Mouse (Mus musculus): ENCODE results near the gene Abcg4.

Gene Abcg4

DNA sequence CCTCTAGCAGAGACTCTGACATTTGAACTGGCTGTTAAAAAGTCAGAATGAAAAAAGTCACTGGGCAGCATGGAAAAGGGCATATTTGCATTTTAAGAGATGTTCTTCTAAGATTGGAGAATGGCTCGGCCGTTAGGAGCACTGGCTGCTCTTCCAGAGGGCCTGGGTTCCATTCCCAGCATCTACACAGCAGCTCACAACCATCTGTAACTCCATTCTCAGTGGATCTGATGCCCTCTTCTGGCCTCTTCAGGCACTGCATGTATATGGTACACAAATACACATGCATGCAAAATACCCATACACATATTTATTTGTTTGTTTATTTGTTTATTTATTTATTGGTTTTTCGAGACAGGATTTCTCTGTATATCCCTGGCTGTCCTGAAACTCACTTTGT lies 19.3 kb downstream of the Abcg4 start:
- DNase-seq: peak; percentile 39 to 74

DNA sequence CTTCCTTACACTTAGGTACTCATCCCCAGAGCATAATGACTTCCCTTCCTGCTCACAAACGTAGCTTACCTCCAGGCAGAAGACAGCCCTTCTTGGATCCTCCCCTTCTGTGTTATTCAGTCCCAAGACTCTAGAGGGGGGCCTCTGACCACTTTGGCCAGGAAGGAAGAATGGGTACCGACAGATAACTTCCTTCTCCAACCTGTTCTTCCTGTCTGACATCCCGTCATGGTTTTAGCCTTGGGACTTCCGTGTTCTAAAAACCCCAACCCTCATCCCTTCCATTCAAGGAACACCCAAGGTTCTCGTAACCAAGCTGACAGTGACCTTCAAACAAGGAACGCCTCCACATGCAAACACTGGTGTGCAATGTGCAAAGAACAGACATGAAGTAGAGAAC lies 20.0 kb downstream of the Abcg4 start, which contains the start of gene Nlrx1:
Gene Nlrx1 (minus strand): TSS at position 168 of the 400 bp plus-strand sequence.
- peak in 1 of 2 experiments; percentile 14 for DNase-seq

DNA sequence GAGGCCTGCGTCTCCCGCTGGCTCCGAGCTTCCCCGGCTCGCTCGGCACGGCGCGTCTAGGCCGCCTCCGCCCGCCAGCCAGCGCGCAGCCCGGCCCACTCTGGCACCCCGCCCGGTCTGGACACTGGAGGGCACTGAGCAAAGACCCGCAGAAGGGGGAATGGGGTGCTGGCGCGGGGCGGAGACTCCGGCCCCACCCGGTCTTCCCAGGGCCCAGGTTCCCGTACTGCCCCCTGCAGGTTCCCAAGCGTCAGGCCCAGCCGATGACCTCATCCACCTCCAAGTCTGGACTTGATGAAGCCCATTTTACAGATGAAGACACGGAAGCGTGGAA lies 20.4 kb downstream of the Abcg4 start:
- peak; percentile 95 to 99 for DNase-seq

DNA sequence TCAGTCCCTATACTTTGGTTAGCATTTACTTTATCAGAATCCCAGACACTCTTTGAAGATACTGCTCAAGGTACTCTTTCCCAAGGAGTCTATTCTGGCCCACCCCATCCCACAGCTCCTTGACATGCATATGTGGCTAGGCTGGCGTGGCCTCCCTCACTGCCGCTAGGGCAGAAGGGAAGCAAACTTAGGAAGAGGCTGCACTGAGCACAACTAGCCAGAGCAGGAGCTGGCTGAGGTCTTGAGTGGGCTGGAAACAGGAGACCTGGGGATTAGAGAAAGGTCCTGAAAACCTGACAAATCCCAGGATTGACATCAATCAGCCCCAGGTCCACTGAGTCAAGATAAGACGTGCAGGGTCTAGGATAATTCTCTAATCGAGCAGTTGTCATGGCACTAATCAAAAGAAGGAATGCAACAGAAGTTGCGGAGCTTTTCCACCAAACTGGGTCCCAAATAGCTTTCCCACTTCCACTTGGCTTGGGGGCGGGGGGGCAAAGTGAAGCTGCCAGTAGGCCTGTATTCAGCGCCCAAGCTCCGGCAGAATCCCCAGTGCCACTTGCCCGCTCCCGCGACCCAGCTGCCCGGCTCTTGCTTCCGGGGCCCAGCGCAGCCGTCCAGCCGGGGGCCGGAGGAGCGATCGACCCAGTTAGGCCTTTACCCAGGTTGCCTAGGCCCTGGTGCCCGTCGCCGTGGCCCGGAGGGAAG lies 20.9 kb downstream of the Abcg4 start:
- DNase-seq: peak; percentile 43 to 55

DNA sequence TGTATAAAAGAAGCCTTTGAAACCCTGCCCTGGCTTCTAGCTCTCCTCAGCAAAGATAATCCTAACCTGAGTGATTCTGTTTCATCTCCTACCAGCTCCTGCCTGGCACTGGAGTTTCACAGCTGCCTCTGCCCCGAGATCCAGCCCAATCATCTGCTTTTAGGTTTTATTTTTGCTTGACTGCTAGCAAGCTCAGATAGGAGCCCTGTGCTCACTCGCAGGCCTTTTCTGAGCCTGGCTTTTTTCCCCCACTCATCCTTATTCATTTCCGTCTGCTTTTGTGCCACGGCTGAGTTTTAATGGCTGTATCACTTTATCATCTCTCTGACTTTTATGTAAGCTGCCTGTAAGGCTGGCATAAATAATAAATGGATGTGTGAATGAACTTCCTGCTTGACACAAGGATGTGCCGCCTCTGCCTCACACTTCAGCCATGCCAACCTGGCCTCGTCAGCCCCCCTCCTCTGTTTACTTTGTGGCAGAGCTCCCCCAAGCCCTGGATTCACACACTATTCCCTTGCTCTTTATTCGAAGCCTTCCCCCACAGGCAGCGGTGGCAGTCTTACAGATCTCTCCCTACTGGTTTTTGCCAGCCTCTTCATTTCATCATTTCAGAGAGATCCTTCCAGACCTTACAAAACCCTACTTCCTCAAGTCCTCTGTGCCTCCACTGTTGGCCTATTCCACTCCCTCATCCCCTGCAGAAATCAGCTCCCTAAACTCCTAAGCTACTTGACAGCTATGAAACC lies 21.8 kb downstream of the Abcg4 start:
- DNase-seq: no peak

DNA sequence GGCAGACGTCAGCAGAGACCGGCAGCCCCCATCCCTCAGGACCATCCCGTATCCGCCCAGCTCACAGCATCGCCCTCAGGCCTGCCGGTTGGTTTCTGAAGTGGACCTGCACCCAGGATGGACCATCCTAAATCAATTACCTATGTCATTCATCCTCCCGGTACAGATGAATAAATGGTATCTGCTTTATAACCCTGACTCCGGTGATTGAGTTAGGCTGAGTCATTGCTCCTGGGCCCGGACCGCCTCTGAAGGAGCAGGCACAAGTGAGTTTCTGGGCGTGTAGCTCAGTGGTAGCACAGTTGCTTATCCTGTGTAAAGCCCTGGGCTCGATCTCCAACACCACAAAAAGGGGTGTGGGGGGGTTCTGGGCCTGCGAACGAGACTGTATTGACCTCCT lies 27.0 kb downstream of the Abcg4 start:
- DNase-seq: no peak

DNA sequence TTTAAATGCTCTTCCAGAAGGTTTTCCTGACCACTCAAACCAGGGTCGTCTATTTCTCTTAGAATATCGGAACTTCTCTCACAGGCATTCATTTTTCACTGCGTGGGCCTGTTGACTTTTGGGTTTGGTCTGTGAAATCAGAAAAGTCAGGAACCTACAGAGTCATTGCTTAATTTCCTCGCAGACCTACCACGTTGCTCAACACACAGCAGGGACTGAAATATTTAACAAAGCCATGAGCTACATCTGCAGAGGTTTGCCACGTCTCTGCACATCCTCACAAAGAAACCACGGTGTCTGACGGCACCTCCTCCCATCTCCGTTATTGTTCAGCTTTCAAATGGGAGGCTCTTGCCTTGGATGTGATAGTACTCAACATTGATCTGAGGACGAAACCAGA lies 29.4 kb downstream of the Abcg4 start:
- DNase-seq: no peak

DNA sequence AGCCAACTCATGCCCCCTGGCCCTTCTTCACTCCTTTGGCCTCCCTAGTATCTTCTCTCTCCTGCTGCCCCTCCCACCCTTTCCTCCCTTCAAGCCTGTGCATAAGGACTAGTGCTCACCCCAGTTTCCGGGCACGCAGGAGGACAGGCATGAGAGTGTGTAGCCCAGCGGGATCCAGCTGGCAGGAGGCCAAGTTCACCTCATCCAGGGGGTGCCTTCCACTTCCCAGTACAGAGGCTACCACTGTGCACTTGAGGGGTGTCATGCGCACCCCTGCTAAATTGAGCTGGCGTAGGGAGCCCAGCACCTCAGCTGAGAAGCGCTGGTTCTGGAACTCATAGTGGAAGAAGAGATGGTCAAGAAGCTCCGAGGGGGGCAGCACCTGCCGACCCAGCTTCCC lies 32.2 kb downstream of the Abcg4 start:
- DNase-seq: peak in 1 of 2 experiments; percentile 25

DNA sequence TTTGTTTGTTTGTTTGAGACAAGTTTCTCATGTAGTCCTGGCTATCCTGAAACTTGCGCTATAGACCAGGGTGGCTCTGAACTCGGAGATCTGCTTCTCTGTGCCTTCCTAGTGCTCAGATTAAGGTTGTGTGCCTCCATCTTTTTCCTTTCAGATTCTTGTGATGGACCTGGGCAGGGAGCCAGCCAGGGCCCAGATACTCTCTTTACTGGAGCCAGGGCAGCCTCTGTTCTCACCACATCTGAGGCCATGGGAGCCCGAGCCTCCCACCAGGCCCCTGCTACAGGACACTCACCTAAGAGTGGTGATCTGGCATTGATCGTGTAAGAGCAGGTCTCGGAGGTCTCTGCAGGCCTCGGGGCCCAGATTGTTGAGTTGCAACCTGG lies 33.3 kb downstream of the Abcg4 start:
- DNase-seq: no peak

DNA sequence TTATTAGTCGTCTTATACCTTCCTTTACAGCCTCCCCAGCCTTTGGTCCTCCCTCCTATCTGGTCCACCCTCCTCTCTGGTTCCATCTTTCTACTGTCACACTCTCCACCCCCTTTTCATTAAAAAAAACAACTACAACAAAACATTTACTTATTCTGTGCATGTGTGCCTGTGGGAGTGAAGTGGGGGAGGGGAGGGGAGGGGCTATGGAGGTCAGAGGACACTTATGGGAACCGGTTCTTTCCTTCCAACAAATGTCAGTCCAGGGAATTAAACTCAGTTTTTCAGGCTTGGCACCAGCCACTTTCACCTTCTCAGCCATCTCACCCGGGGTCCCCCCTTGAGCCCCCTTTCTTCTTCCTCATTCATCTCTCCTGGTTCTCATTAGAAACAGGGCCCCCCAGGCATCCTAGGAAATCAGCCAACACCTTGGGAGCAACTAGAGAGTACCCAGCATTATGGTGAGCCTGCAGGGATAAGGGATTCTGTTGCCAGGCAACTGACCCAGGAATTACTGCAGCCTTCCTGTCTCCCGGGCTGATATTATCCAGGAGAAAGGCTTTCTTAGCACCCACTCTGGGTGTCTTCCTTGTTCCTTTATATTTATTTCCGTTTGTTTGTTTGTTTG lies 33.8 kb downstream of the Abcg4 start:
- no peak for DNase-seq

DNA sequence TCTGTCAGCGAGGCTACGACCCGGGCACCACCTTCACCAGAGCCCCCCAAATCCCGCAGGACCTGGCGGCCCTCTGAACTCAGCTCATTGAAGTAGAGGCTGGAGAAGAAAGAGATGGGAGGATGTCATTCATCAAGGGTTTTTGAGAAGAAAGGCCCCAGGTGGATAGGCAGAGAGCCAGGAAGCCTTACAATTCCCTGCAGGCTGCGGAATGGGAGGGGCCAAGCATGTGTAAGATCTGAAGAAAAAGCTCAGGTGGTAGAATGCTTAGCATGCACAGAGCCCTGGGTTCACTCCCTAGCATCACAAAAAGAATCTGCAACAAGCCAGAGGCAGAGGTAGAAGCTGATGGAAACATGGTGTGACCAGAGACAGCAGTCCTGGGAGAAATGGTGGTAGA lies 35.0 kb downstream of the Abcg4 start:
- no peak for DNase-seq

DNA sequence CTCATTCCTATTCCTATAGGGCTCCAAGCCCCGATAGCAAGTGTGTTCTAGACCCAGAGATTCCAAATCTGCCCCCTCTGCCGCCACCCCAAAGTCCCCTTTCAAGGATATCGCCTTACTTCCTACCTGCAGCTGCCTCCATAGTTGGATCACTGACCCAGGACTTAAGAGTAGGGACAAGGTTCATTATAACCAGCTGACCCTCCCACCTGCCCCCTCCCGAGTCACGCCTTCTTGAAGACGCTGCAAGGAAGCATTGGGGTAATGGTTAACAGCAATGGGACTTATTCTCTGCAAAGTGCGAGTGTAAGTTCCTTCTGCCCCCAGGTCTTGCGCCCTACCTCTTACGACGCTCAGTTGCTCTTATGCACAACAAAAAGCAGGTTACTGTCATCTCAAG lies 37.1 kb downstream of the Abcg4 start, which contains the start of gene Pdzd3:
Gene Pdzd3 (minus strand): TSS at position 158 of the 400 bp plus-strand sequence.
- peak; percentile 82 to 92 for DNase-seq

DNA sequence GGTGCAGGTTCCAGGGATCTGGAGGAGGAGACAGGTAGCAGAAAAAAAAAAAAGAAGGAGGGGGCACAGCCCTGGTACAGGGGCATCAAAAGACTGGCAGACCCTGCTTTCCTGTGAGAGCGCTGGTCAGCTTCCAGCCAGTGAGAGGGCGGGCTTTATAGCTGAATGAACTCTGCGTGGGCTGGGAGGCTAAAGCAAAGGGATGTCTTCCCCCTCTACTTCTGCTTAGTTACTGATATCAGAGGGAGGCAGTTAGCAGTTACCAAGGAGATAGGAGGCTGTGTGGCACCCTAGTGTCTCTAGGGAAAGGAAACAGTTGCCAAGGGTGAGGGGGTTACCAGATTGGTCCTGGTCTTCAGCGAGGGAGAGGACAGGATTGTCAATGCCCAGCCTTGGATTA lies 38.0 kb downstream of the Abcg4 start:
- DNase-seq: peak in 1 of 2 experiments; percentile 31

DNA sequence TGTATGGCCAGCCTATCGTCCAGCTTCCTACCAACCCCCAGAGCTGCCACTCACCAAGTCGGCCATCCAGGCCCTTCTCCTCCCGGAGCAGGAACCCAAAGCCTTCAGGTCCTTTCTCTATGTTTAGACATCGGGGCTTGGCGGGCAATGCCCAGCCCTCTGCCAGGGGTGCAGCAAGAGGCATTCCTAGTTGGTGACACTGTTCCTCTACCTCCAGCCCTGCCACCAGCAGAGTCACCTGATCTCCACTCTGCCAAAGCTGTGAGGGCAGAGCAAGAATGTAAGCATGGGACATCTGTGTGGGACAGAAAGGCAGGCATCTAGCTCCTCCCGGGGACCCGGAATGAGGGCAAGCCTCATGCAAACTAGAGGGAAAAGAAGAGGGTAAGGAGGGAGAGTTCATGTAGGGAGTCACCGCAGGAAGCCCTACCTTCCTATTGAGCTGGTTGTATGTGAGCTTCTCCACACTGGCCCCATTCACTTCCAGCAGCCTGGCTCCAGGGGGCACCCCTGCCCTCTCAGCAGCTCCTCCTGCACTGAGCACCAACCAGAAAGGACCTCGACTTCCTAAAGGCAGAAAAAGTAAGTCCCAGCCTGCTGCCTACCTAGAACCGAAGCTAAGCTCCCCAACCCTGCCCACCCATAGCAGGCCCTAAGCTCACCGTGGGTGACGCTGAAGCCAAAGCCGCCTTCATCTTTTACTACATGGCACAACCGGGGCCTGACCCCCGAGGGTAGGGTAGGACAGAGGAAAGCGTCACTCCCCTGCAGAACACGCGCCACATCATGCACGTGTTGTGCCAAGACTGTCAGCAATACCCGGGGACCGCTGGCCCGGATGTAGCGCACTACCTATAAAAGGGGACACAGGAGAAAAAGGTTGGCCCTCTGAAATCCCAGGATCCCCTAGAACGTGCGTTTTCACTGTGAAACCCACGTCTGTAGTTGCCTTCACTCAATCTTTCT lies 39.0 kb downstream of the Abcg4 start:
- DNase-seq: peak; percentile 83 to 86

DNA sequence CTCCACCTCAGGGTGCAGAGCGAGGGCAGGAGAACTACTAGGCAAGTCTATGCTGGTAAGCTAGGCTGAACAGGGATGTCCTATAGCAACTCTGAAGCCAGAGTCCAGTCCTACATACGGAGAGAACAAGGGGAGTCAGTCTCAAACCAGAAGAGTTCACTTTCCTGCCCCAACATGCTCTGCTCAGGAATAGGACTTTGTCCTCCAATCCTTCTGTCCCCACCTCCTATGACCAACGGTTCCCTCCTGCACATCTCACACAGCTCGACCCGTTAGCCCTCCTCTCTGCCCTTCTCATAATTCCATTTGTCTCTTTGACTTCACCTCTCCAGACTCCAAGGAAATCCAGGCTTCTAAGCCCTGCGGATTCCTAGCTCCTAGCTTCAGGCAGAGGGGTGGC lies 40.5 kb downstream of the Abcg4 start:
- peak; percentile 27 to 43 for DNase-seq

DNA sequence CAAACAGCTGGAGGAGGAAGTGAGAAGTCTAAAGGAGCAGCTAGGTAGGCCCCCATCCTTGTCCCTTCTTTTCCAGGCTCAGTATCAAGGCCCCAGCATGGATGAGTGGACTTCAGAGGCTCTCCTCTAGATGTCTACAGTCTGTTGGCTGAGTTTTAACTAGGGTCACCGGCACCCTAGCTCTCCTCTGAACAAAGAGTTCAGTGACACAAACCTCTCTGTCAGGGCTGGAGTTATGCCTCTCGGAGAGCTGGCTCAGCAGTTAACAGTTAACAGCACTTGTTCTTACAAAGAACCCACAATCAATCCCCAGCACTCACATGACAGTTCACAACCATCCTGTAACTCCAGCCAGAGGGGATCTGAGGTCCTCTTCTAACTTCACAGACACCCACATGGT lies 44.8 kb downstream of the Abcg4 start:
- peak; percentile 55 to 76 for DNase-seq

DNA sequence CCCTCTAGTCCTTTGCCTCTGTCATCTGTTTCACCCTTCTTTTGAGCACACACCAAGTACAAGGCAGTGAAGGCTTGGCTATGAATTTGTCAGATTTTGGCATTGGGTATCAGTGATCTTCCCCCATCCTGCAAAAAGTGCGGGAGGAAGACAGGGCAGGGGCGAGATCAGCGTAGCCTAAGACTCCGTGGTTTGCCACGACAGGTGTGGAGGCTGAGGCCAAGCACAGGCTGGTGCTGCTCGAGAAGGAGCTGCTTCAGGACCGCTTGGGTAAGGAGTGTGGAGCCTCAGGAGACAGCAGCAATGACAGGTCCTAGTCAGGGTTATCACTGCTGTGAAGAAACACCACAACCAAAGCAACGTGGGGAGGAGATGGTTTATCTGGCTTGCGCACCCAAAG lies 47.0 kb downstream of the Abcg4 start:
- no peak for DNase-seq

DNA sequence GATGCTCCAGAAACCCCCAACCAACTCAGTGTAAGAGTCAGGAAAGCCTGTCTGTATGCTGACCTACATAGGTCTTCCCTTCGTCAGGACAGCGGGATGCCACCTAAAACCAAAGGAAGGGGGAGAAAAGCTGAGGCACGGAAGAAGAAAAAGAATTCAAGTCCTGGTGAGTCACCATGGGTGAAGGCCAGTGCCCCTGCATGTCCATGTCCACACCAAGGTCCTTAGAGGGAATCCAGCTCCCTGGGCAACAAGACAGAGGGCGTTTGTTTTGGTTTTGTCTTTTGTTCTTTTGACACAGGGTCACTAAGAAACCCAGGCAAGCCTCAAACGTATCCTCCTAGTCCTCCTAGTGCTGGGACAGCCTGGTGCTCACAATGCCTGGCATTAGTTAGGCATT lies 47.5 kb downstream of the Abcg4 start:
- no peak for DNase-seq

DNA sequence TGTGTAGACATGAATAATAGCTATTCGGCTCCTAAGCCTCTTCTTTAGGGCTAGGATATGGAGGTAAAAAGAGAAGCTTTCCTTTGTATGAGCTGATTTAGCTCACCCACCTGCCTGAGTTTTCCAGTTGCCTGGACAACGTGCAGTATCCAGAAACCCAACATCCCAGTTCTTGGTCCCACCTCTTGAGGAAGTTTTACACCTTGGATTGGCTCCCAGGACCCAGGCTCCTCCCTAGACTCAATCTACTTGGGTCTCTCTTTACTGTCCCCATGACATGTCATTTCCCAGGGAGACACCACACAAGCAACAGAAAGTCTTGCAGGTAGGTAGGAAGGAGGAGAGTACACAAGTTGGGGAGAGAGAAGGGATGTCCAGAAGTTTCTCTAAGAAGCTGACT lies 48.0 kb downstream of the Abcg4 start, which contains the start of gene Ccdc153:
Gene Ccdc153 (plus strand): TSS at position 278 of the 400 bp plus-strand sequence.
- no peak for DNase-seq

DNA sequence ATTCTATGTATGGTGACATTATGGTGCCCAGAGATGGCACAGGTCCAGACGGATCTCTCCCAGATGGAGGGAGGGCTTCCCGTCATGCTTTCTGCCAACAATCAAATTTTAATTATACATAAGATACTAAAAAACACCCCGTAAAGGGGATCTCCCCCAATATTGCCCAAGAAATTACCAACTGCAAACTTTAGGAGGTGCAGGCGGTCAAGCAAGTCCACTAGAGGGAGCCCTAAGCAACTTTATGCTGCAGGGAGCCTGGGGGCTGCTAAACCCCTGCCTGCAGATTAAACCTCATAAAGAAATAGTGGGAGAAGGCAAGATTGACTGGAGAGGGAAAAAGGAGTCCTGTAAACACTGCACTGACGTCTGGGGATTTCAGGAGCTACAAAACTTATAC lies 49.0 kb downstream of the Abcg4 start:
- peak; percentile 39 to 76 for DNase-seq

DNA sequence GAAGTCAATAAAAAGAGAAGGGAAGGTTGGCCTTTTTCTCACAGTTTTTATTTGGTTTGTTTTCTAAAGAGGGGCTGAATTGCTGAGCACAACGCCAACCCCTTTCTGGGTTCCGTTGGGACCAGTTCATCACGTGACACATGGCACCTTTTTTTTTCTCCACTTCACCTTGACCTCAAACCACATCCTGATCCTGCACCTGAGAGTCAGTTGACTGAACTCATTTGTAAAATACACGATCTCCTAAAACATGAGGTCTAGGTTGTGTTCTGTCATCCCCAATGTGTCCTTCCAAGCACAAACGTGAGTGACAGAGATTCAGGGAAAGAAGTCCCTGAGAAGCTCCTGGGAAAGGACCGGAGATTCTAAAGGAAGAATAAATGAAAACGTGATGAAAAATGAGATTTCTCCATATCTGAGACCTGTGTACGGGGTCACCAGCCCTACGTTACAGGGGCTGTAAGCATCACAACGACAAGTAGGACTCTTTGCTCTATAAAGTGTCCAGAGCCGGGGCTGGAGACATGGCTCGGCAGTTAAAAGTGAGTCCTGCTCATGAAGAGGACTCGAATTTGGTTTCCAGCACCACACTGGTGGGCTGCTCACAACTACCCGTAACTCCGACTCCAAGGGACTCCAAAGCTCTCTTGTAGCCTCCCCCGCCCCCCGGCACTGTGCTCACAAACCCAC lies 49.8 kb downstream of the Abcg4 start:
- DNase-seq: no peak

DNA sequence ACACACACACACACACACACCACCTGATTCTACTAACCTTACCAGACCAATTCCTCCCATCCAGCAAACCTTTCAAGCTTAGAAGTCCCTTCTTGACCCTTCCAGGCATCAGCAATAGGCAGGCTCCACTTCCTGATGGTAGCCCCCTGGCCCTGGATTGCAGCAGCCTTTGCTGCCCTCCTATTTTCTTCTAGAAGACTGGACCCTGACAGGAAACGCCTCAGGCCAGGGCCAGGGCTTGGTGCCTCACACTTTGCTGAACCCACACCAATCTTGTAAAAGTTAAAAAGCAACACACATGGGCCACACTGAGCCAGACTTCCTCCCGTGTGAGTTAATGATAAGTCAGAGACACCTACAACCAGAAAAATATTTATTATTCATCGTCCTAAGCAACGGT lies 51.3 kb downstream of the Abcg4 start:
- DNase-seq: peak; percentile 58 to 63

All from kidney, postnatal 36 days (tissue).